Mouse (Mus musculus) heart, postnatal 25 days (tissue): Measurements from ENCODE around the gene Auts2. TPM values are rescaled to one million over a fixed set of nuclear protein-coding genes. Genes with fewer than 3 reads are reported as not detected.

Source experiments
- DNase-seq: peaks from one replicate; pipeline ENCODE4 v3.0.0; 2022; ENCODE audit warnings: low spot score
- intact Hi-C: fragments of 180-260 bp; cut with DNase I; formaldehyde crosslinking; loops from one replicate; pipeline ENCODE4 v1.15.1; 2025
- total RNA-seq, 2 experiments: library from RNA; stranded (reverse); gene quantifications; 2 replicates each; pipeline ENCODE4 v1.2.3; 2021

The Auts2 gene
- total RNA-seq, 2 experiments from 2014 or later = 33.6 to 43.8 TPM

- intact Hi-C loops = no loop called here
- no peak for DNase-seq
Observed at GRCm38 (mm10) chr5:132466427-132467363, 76.4 kb downstream of the Auts2 start.

DNA sequence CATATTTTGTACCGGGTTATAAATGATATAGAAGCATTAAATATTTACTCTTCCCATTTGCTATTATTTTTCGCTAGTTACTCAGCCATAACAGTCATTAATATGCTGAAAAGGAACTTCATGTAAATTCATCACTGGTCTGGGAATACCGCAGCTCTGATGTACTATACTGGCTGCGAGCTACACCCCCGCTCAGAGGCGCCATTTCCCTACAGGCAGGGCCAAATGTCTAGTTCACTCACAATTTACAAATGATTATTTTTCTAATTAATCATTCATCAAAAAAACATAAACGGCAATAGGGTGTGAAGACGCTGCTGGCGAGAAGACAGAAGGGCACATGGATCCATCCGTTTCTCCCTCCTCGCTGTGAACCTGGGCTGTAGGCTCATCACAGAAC is 80.6 kb downstream of the Auts2 start:
- intact Hi-C loops = no loop called here
- DNase-seq = no peak

- intact Hi-C loops = no loop called here
- DNase-seq = no peak
Observed at GRCm38 (mm10) chr5:132458498-132458897, 84.6 kb downstream of the Auts2 start.

GRCm38 (mm10) chr5:132452381-132452780 is 90.8 kb downstream of the Auts2 start:
- intact Hi-C loops = no loop called here
- no peak for DNase-seq

GRCm38 (mm10) chr5:132450071-132450470 is 93.1 kb downstream of the Auts2 start:
- intact Hi-C loops = no loop called here
- DNase-seq = no peak

DNA sequence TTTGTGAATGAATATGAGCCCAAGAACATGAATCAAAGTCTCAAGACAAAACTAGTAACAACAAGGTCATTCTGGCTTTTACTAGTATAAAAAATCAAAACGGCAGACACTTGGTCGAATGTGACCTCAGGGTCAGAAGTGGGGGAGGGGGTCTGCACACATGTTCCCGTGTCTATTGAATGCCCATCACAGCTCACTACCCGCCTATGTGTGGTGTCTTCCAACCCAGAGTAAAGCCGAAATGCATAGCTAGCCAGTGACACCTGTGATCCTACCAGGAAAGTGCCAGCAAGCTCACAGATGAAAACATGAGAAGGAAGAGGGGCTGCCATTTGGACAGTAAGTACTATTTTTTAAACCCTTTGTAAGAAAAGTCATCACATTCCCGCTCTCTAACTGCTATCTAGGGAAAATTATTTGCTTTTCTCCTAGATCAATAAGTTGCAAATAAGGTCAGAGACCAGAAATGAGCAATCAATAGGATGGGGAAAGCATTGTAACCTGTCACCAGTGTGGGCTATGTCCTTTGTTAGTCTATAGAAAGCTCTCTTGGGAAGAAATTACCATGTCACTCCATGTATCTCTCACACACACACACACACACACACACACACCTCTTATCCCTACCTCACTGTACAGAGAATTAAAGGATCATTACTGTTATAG is 94.6 kb downstream of the Auts2 start:
- intact Hi-C loops = no loop called here
- no peak for DNase-seq

GRCm38 (mm10) chr5:132445213-132445954 is 97.8 kb downstream of the Auts2 start:
- no peak for DNase-seq
- intact Hi-C loops = no loop called here

DNA sequence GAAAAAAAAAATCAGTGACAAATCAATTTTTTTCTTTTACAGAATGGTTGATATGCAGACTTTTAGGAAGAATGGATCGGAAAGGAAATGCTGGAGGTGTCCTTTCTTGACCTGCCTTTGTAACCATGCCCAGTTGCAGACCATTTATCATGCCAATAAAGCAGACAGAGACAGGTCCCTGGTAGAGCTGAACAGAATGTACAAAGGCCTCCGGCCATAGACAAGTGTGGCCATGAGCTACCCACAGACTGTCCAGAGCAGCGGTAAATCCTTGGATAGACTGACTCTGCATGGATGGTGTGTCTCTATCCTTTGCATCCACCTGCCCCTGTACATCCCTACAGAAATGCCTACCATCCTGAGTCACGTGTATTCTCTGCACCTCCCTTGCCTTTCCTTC is 100.2 kb downstream of the Auts2 start:
- no peak for DNase-seq

GRCm38 (mm10) chr5:132438414-132438813 is 104.7 kb downstream of the Auts2 start:
- no peak for DNase-seq
- intact Hi-C loops = loop anchor here (5.0 kb wide), 2 partner anchors 91 to 104 kb away; partner anchors contain the start of gene Auts2

More for the DNA sequence above, 100.2 kb downstream of the Auts2 start:
- intact Hi-C loops = no loop called here

DNA sequence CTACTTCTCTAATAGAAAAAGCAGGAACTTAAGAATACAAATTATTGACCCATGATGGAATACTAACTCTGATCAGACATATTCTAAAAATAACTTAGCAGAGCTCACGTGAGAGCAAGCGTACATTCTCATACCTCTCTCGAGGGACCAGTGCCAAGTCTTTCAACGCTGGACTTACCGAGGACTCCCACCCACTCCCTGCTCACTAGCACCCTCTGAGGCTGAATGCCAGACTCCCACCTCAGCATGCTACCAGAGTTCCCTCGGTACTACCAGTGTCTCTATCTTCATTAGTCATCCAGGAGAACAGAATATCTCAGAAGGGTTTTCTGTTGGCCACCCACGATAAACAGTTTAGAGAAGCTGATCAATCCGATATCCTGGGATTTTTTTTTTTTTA is 105.2 kb downstream of the Auts2 start:
- intact Hi-C loops = loop anchor here (5.0 kb wide), 2 partner anchors 91 to 104 kb away; partner anchors contain the start of gene Auts2
- no peak for DNase-seq

DNA sequence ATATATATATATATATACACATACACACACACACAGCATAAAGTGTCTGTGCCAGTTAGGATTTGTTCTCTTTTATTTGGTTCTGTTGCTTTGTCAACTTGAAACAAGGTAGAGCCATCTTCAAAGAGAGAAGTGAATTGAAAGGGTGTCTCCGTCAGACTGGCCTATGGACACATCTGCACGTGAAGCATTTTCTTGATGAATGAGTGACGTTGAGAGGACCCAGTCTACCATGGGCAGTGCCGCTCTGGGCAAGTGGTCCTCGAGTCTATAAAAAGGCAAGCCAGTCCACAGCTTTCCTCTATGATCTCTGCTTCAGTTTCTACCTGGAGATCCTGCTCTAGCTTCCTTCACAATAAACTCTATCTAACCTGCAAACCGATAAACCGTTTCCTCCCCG is 105.7 kb downstream of the Auts2 start:
- no peak for DNase-seq
- intact Hi-C loops = loop anchor here (5.0 kb wide), 2 partner anchors 90 to 105 kb away; partner anchors contain the start of gene Auts2

DNA sequence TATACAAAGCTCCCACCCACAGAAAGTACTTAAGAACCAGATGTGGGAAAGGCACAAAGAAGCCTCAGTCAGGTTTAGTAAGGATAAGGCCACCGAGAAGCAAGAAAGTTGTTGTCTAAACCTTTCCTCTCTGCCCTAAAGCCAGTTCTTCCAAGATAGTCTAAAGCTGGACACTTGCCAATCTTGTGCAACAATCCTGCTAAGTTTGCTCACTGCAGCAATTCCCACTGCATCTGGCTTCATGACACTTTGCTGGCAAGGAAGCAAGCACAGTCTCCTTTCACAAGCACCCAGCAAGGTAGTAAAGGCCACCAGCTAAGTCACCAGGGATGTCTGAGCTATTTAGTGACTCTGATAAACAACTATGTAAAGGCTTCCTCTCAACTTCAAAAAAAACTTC is 106.2 kb downstream of the Auts2 start:
- intact Hi-C loops = loop anchor here (5.0 kb wide), 2 partner anchors 90 to 105 kb away; partner anchors contain the start of gene Auts2

GRCm38 (mm10) chr5:132436473-132436872 is 106.7 kb downstream of the Auts2 start:
- intact Hi-C loops = loop anchor here (5.0 kb wide), 2 partner anchors 89 to 106 kb away; partner anchors contain the start of gene Auts2
- DNase-seq = no peak

More for the DNA sequence above, 106.2 kb downstream of the Auts2 start:
- DNase-seq = peak; percentile 10

DNA sequence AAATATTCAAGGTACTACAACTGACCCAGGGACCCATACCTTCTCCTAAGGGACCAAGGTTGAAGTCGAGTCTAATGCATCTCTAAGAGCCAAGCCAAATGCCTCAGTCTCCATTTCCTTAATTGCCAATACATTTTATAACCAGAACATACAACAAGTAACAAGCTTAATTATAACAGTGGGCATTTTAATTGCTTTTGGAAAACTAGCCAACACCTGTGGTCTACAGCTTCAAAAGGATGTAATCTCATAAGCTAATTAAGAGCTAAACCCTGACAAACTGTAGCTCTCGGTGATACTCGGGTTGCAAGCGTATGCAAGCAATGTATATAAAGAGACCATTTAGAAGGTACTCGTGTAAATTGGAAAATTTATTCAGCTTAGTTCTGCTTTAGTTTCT is 107.7 kb downstream of the Auts2 start:
- intact Hi-C loops = loop anchor here (5.0 kb wide), 2 partner anchors 88 to 107 kb away; partner anchors contain the start of gene Auts2
- DNase-seq = no peak

- no peak for DNase-seq
- intact Hi-C loops = no loop called here
Observed at GRCm38 (mm10) chr5:132433377-132434115, 109.6 kb downstream of the Auts2 start.

DNA sequence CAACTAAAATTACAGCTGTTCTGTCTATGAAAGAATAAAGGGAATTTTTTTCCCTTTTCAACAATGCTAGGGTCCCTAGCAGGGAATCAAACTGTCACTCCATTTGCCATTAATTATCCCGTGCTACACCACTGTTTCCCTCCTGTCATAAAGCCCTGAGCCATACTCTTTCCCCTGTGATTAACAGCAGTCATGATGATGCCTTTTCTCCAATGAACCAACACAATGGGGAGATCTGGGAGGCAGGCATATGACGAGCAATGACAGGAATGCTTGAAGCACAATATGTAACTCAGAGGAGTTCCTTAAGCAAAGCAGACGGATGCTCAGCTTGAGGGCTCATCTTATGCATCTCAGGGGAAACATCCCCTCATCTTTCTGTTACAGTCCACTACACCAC is 113.8 kb downstream of the Auts2 start:
- intact Hi-C loops = no loop called here
- DNase-seq = no peak

DNA sequence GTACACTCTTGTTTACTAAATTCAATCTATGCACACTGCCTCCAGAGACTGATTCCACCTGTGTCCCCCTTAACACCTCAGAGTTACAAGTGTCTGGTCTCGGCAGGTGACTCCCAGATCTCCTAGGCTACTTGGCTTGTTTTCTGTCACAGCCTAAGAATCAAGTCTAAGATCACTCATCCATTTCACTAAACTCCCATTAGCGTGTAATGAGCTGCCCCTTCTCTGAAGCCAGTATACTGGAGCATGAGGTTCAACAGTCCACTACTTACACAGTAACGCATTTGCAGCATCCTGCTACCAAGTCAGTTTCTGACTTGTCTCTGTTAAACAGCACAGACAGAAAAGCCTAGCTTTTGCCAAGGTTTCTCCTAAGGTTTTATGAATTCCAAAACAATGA is 116.8 kb downstream of the Auts2 start:
- intact Hi-C loops = no loop called here
- DNase-seq = no peak

- intact Hi-C loops = no loop called here
- DNase-seq = no peak
Observed at GRCm38 (mm10) chr5:132425792-132426309, 117.3 kb downstream of the Auts2 start.

- DNase-seq = no peak
- intact Hi-C loops = no loop called here
Observed at GRCm38 (mm10) chr5:132410338-132410852, 132.7 kb downstream of the Auts2 start.
